Mouse (Mus musculus) T-helper 2 cell (primary cell): ENCODE results near the gene Gm10197.

Source experiments
- in situ Hi-C: fragments of 300-600 bp; cut with MboI, MseI; formaldehyde crosslinking; loops from one replicate; pipeline ENCODE4 v1.15.1; 2025; ENCODE audit warnings: high pct_unique_total_duplicates

Gene Gm10197

GRCm38 (mm10) chr19:53394956-53395355 is 23.4 kb upstream of the Gm10197 start:
- in situ Hi-C loops, result loop anchor here (5.0 kb wide), 2 partner anchors 142 to 182 kb away; no protein-coding TSS in a partner anchor

GRCm38 (mm10) chr19:53394552-53394951 is 23.0 kb upstream of the Gm10197 start:
- in situ Hi-C loops, result loop anchor here (5.0 kb wide), 1 partner anchor 143 kb away; no protein-coding TSS in a partner anchor

- in situ Hi-C loops, result loop anchor here (5.0 kb wide), 1 partner anchor 144 kb away; no protein-coding TSS in a partner anchor
These were observed 22.1 kb upstream of the Gm10197 start for GRCm38 (mm10) chr19:53393646-53394045.

GRCm38 (mm10) chr19:53392781-53393343 is 21.3 kb upstream of the Gm10197 start:
- in situ Hi-C loops, result loop anchor here (5.0 kb wide), 1 partner anchor 144 kb away; no protein-coding TSS in a partner anchor

- in situ Hi-C loops, result loop anchor here (5.0 kb wide), 1 partner anchor 146 kb away; no protein-coding TSS in a partner anchor
These were observed 20.2 kb upstream of the Gm10197 start for GRCm38 (mm10) chr19:53391787-53392186.

GRCm38 (mm10) chr19:53391386-53391785 is 19.8 kb upstream of the Gm10197 start:
- in situ Hi-C loops, result loop anchor here (5.0 kb wide), 1 partner anchor 146 kb away; no protein-coding TSS in a partner anchor

- in situ Hi-C loops, result loop anchor here (5.0 kb wide), 1 partner anchor 147 kb away; no protein-coding TSS in a partner anchor
These were observed 19.0 kb upstream of the Gm10197 start, which contains the start of gene Smndc1 for GRCm38 (mm10) chr19:53390495-53391007. Gene Smndc1, minus strand, starts transcription at chr19:53390578.

- in situ Hi-C loops, result loop anchor here (5.0 kb wide), 1 partner anchor 147 kb away; no protein-coding TSS in a partner anchor
These were observed 18.4 kb upstream of the Gm10197 start for GRCm38 (mm10) chr19:53389851-53390431.

- in situ Hi-C loops, result no loop called here
These were observed 17.9 kb upstream of the Gm10197 start for GRCm38 (mm10) chr19:53389417-53389816.

- in situ Hi-C loops, result no loop called here
These were observed 11.8 kb upstream of the Gm10197 start for GRCm38 (mm10) chr19:53383336-53383735.

GRCm38 (mm10) chr19:53378421-53378820 is 6.9 kb upstream of the Gm10197 start:
- in situ Hi-C loops, result no loop called here

- in situ Hi-C loops, result no loop called here
These were observed 6.1 kb upstream of the Gm10197 start for GRCm38 (mm10) chr19:53377652-53378051.

GRCm38 (mm10) chr19:53375816-53376215 is 4.2 kb upstream of the Gm10197 start:
- in situ Hi-C loops, result no loop called here

GRCm38 (mm10) chr19:53375299-53375698 is 3.7 kb upstream of the Gm10197 start:
- in situ Hi-C loops, result no loop called here

- in situ Hi-C loops, result no loop called here
These were observed 2.0 kb upstream of the Gm10197 start for GRCm38 (mm10) chr19:53373570-53373969.

- in situ Hi-C loops, result no loop called here
These were observed 1.3 kb downstream of the Gm10197 start for GRCm38 (mm10) chr19:53370233-53370632.

- in situ Hi-C loops, result no loop called here
These were observed 2.0 kb downstream of the Gm10197 start for GRCm38 (mm10) chr19:53369469-53370043.

GRCm38 (mm10) chr19:53366881-53367280 is 4.7 kb downstream of the Gm10197 start:
- in situ Hi-C loops, result no loop called here

GRCm38 (mm10) chr19:53366057-53366775 is 5.3 kb downstream of the Gm10197 start:
- in situ Hi-C loops, result no loop called here

- in situ Hi-C loops, result loop anchor here (5.0 kb wide), 1 partner anchor 118 kb away; no protein-coding TSS in a partner anchor
These were observed 6.6 kb downstream of the Gm10197 start for GRCm38 (mm10) chr19:53364963-53365362.

GRCm38 (mm10) chr19:53364551-53364950 is 7.0 kb downstream of the Gm10197 start:
- in situ Hi-C loops, result loop anchor here (5.0 kb wide), 1 partner anchor 117 kb away; no protein-coding TSS in a partner anchor
